Mouse (Mus musculus): ENCODE measurements around the gene Atp8a2. TPM values are rescaled to one million over a fixed set of nuclear protein-coding genes. Genes with fewer than 3 reads are reported as not detected.
A peak's percentile ranks its signal among the peaks of the same experiment; 100 is the strongest.

The Atp8a2 gene
- polyA plus RNA-seq, 1 experiment from 2014 or later: 0.59 TPM

DNA sequence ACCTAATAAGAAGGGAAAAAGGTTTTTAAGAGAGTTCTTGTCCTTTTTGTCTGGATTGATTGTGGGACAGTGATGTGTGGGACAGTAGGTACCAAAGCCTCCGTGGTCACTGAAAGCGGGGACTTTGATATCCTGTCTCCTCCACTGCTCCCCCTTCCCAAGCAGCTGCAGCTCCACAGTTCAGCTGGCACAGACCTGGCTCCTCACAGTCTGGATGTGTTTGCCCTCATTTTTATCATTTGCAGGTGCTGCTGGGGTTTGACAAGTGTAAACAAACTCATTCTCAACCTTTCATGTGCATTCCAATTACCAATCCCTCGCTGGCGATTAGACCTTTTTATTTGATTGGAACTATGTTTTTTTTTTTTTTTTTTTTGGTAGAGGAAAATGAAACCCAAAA is 390.8 kb downstream of the Atp8a2 start:
- Histone ChIP-seq H3K4me3 (replicated peaks; ENCODE audit: low read depth, low read length) (no peak overlapping the region), H3K27ac (no peak overlapping the region), H3K9me3 (replicated peaks; ENCODE audit: low read length) (no peaks in the 10 kb centered on the region), H3K27me3 (ENCODE audit: insufficient read depth, low read length) (no peaks in the 10 kb centered on the region), H3K9ac (ENCODE audit: low read depth, low read length) (no peak overlapping the region), H3K36me3 (ENCODE audit: insufficient read depth, low read length) (no peaks in the 10 kb centered on the region), H3K4me2 (ENCODE audit: low read length) (no peak overlapping the region), H3K4me1 (replicated peaks; ENCODE audit: insufficient read depth, low read length) (no peaks in the 10 kb centered on the region; the same call in 1 of the 2 replicates)
- ATAC-seq (replicated peaks; ENCODE audit: low FRiP score, low read depth) (no peak), DNase-seq (ENCODE audit: low spot score) (peak; percentile 35)
- WGBS: 37% methylated on average over 4 of the region's 4 CpGs
- TF ChIP-seq CTCF (IDR thresholded peaks at IDR 0.05; ENCODE audit: low read depth): no peak

DNA sequence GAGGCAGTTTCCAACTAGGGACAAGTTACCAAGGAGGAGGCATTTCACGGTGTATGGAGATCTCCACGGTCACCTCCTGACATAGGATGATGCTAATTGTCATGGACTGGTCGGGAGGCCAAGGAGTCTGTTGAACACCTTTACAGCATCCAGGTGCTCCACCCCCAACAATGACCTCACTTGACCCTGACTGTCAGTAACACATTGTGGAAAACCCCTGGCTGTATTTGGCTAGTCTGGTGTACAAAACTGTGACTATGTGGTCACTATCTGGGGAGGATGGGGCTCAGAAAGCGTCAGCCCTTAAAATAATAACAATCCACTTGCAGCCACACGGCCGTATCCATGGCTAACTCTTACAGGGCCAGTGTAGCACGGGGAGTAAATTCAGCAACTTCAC is 391.3 kb downstream of the Atp8a2 start:
- ATAC-seq (replicated peaks; ENCODE audit: low FRiP score, low read depth) (no peak), DNase-seq (ENCODE audit: low spot score) (no peak)
- WGBS: 35% methylated on average over 7 of the region's 7 CpGs
- Histone ChIP-seq H3K9ac (ENCODE audit: low read depth, low read length) (no peak overlapping the region), H3K4me3 (replicated peaks; ENCODE audit: low read depth, low read length) (no peak overlapping the region), H3K9me3 (replicated peaks; ENCODE audit: low read length) (no peaks in the 10 kb centered on the region), H3K27ac (no peak overlapping the region), H3K4me2 (ENCODE audit: low read length) (no peak overlapping the region), H3K27me3 (ENCODE audit: insufficient read depth, low read length) (no peaks in the 10 kb centered on the region), H3K4me1 (replicated peaks; ENCODE audit: insufficient read depth, low read length) (no peaks in the 10 kb centered on the region; the same call in 1 of the 2 replicates), H3K36me3 (ENCODE audit: insufficient read depth, low read length) (no peaks in the 10 kb centered on the region)
- no peak for TF ChIP-seq CTCF (IDR thresholded peaks at IDR 0.05; ENCODE audit: low read depth)

DNA sequence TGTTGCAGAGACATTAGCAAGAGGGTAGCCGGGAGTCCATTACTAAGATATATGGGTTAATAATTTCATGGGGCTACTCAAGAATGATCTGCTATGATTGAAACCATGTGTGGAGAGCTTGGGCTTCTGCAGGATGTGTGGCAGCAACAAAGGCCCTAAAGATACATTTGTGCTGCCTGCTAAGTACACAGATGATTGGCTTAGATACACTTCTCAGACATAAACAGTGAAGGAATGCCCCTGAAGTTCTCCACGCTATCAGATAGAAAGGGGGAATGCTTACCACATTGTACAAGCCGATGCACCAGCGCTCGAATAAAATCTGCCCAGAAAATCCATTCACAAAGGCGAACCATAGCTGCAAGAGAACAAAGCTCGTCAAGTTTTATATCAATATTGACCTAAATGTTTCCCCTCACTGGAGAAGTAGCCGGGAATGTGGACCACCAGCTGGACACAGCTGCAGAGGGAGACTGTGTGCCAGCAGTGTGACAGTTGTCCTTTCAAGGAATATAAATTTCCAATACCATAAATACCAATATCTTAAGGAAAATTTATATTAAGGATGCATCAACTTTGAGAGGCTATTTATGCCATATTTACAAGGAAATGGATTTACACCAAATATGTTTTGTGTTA is 394.9 kb downstream of the Atp8a2 start:
- no peak; the same call in 1 of the 2 replicates for ATAC-seq (replicated peaks; ENCODE audit: low FRiP score, low read depth)
- no peak overlapping the region for H3K9ac ChIP-seq (ENCODE audit: low read depth, low read length)
- peak overlapping the region; percentile 57; the same call in 1 of the 2 replicates for H3K27ac ChIP-seq
- H3K36me3 ChIP-seq (ENCODE audit: insufficient read depth, low read length): no peaks in the 10 kb centered on the region
- no peak for TF ChIP-seq CTCF (IDR thresholded peaks at IDR 0.05; ENCODE audit: low read depth)
- WGBS: 53% methylated on average over 8 of the region's 8 CpGs
- peak; percentile 84 for DNase-seq (ENCODE audit: low spot score)
- no peaks in the 10 kb centered on the region for H3K27me3 ChIP-seq (ENCODE audit: insufficient read depth, low read length)
- H3K9me3 ChIP-seq (replicated peaks; ENCODE audit: low read length): no peaks in the 10 kb centered on the region
- no peak overlapping the region for H3K4me2 ChIP-seq (ENCODE audit: low read length)
- no peaks in the 10 kb centered on the region; the same call in 1 of the 2 replicates for H3K4me1 ChIP-seq (replicated peaks; ENCODE audit: insufficient read depth, low read length)
- H3K4me3 ChIP-seq (replicated peaks; ENCODE audit: low read depth, low read length): no peak overlapping the region

DNA sequence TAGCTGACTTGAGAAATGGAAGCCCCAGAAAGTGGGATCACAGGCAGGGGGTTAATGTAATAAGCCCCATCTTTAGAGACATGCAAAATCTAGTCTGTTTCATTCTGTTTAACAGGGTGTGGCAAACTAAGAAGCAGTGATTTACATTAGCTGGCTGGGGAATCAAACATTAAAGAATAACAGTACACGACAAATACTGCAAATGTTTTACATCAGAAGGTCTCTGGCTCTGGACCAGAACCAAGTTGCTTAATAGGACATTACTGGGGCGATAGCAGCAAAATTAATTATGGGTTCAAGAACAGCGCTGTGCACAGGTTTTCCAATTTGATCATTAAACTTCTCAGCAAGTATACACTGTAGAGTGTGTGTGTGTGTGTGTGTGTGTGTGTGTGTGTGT is 397.5 kb downstream of the Atp8a2 start:
- no peak overlapping the region for H3K9ac ChIP-seq (ENCODE audit: low read depth, low read length)
- H3K36me3 ChIP-seq (ENCODE audit: insufficient read depth, low read length): no peaks in the 10 kb centered on the region
- H3K4me1 ChIP-seq (replicated peaks; ENCODE audit: insufficient read depth, low read length): no peaks in the 10 kb centered on the region
- DNase-seq (ENCODE audit: low spot score) (peak; percentile 52), ATAC-seq (replicated peaks; ENCODE audit: low FRiP score, low read depth) (no peak)
- 60% methylated on average over 3 of the region's 3 CpGs for WGBS
- H3K4me3 ChIP-seq (replicated peaks; ENCODE audit: low read depth, low read length): no peak overlapping the region
- no peaks in the 10 kb centered on the region for H3K27me3 ChIP-seq (ENCODE audit: insufficient read depth, low read length)
- TF ChIP-seq CTCF (IDR thresholded peaks at IDR 0.05; ENCODE audit: low read depth): no peak
- no peaks in the 10 kb centered on the region for H3K9me3 ChIP-seq (replicated peaks; ENCODE audit: low read length)
- H3K27ac ChIP-seq: no peak overlapping the region
- no peak overlapping the region for H3K4me2 ChIP-seq (ENCODE audit: low read length)

DNA sequence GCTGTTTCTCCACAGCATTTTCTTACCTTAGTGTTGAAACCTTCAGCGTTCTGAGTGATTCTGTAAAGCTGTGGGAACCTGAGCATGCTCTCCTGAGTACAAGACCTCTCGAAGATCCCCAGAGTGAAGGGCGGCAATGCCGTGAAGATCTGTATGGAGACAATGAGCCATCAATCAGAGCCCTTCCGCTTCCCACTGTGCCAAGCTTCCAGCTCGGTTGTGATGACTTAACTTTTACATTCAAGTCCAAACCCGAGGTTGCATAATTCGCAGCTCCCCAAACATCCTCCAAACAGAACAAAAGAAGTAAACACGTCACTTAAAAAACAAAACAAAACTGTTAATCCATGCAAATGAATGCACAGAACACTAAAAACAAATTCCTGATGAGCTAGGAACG is 403.1 kb downstream of the Atp8a2 start:
- ATAC-seq (replicated peaks; ENCODE audit: low FRiP score, low read depth): no peak
- no peak for TF ChIP-seq CTCF (IDR thresholded peaks at IDR 0.05; ENCODE audit: low read depth)

DNA sequence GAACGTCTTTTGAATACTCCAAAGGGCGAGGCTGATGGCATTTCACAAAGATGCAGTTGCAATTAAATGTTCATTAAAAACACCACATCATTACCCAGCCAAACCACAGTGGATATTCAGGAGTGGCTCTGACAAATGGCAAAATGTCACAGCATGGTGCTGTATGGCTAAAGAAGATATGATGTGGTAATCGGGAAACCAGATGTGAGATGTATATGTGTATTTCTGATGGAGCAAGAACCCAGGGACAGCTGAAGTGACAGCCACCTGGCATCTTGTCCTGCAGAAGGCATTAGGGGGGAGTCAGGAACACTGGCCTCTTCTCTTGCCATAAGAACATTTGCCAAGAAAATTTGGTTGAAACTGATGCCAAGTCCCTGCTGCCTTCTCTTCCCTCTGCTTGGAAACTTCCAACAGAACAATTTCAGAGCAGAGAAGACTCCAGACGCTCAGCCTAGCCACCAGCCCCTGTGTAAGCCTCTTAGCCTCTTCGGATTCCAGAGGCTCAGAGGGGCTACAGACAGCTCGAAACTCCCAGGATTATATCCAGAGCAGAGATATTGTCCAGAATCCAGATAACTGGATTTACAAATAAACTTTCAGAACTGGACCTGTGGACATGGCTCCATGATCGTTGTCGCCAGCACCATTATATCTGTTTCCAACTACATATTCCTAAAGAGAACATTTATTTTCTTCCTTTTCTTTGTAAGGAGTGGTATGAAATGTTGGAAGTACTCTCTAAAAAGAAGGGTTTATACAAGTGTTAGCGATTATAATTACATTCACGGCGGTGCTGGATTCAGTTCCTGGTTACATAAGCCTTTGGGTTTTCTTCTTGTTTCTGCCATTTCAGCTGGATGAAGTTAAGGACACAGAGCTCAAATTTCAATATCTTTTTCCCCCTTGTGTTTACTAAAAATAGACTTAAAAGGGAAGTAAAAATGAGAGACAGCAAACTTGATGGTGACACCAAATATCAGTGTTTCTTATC is 413.3 kb downstream of the Atp8a2 start:
- no peaks in the 10 kb centered on the region for H3K36me3 ChIP-seq (ENCODE audit: insufficient read depth, low read length)
- H3K4me2 ChIP-seq (ENCODE audit: low read length): no peak overlapping the region
- DNase-seq (ENCODE audit: low spot score) (no peak), ATAC-seq (replicated peaks; ENCODE audit: low FRiP score, low read depth) (no peak)
- no peak for TF ChIP-seq CTCF (IDR thresholded peaks at IDR 0.05; ENCODE audit: low read depth)
- H3K9ac ChIP-seq (ENCODE audit: low read depth, low read length): no peak overlapping the region
- H3K4me1 ChIP-seq (replicated peaks; ENCODE audit: insufficient read depth, low read length): no peaks in the 10 kb centered on the region
- no peak overlapping the region for H3K4me3 ChIP-seq (replicated peaks; ENCODE audit: low read depth, low read length)
- 87% methylated on average over 11 of the region's 11 CpGs for WGBS
- no peaks in the 10 kb centered on the region for H3K27me3 ChIP-seq (ENCODE audit: insufficient read depth, low read length)
- H3K9me3 ChIP-seq (replicated peaks; ENCODE audit: low read length): no peaks in the 10 kb centered on the region
- H3K27ac ChIP-seq: no peak overlapping the region

More for the DNA sequence above, 403.1 kb downstream of the Atp8a2 start:
- Histone ChIP-seq H3K27me3 (ENCODE audit: insufficient read depth, low read length) (no peaks in the 10 kb centered on the region), H3K4me1 (replicated peaks; ENCODE audit: insufficient read depth, low read length) (no peaks in the 10 kb centered on the region), H3K27ac (no peak overlapping the region), H3K4me2 (ENCODE audit: low read length) (no peak overlapping the region), H3K9ac (ENCODE audit: low read depth, low read length) (no peak overlapping the region), H3K36me3 (ENCODE audit: insufficient read depth, low read length) (no peaks in the 10 kb centered on the region), H3K4me3 (replicated peaks; ENCODE audit: low read depth, low read length) (no peak overlapping the region), H3K9me3 (replicated peaks; ENCODE audit: low read length) (no peaks in the 10 kb centered on the region)
- 65% methylated on average over 10 of the region's 10 CpGs for WGBS
- no peak for DNase-seq (ENCODE audit: low spot score)

Data from kidney, postnatal 0 days (tissue).